Mouse (Mus musculus) stomach, embryonic 16.5 days (tissue): ENCODE measurements at regions not wholly inside any gene's neighbourhood (a gene's known extent, or its start where the extent isn't known, plus 50 kb on each side); places are given as distances from the start of the nearest gene placed in this dataset.

Experiments
- ATAC-seq: fragments of 200-750 bp; cut with Nextera tagmentation; 2 replicates; pipeline ENCODE4 v1.8.0; 2017; ENCODE audit warnings: moderate number of reproducible peaks, moderate TSS enrichment; ENCODE audit not compliant: insufficient read depth, low FRiP score
- H3K27ac ChIP-seq: fragments of 300-500 bp; sonication (generic); 2 replicates; pipeline ENCODE4 v1.5.1; 2014; ENCODE audit warnings: low read length
- H3K27me3 ChIP-seq: fragments of 300-500 bp; sonication (generic); 2 replicates; pipeline ENCODE4 v1.6.1; 2014; ENCODE audit warnings: low read length, control low read depth, mixed read lengths; ENCODE audit not compliant: control insufficient read depth, insufficient read depth
- H3K36me3 ChIP-seq: fragments of 300-500 bp; sonication (generic); 2 replicates; pipeline ENCODE4 v1.6.1; 2014; ENCODE audit warnings: low read length; ENCODE audit not compliant: control insufficient read depth, insufficient read depth
- H3K4me1 ChIP-seq: fragments of 300-500 bp; sonication (generic); 2 replicates; pipeline ENCODE4 v1.6.1; 2014; ENCODE audit warnings: low read length, control low read depth, mixed read lengths; ENCODE audit not compliant: control insufficient read depth, insufficient read depth
- H3K4me2 ChIP-seq: fragments of 300-500 bp; sonication (generic); 2 replicates; pipeline ENCODE4 v1.6.1; 2014; ENCODE audit warnings: low read depth, low read length, mixed read lengths
- H3K4me3 ChIP-seq: fragments of 300-500 bp; sonication (generic); replicated peaks from 2 replicates; pipeline ENCODE4 v1.5.1; 2014; ENCODE audit warnings: mild to moderate bottlenecking, low read length
- H3K9ac ChIP-seq: fragments of 300-500 bp; sonication (generic); 2 replicates; pipeline ENCODE4 v1.6.1; 2014; ENCODE audit warnings: low read length
- H3K9me3 ChIP-seq: fragments of 300-500 bp; sonication (generic); replicated peaks from 2 replicates; pipeline ENCODE4 v1.6.1; 2016; ENCODE audit warnings: low read length, control low read depth; ENCODE audit not compliant: control insufficient read depth
- whole genome bisulfite sequencing: fragments of 180-500 bp; shearing (Covaris S2); extraction: QIAGEN DNeasy Blood & Tissue Kit; methylation state at CpG from one replicate; pipeline ENCODE4 v1.1.7; 2014; 5-methylcytosine and 5-hydroxymethylcytosine counted together

- H3K36me3 ChIP-seq, result no peaks in the 10 kb centered on the region
- H3K4me2 ChIP-seq, result no peak overlapping the region
- H3K27ac ChIP-seq, result no peak overlapping the region
- H3K4me3 ChIP-seq, result no peak overlapping the region
- WGBS, result 62% methylated on average over 5 of the region's 5 CpGs
- H3K9me3 ChIP-seq, result 0 out of 2 replicates have a peak, but pooled peaks cover 3% of the 10 kb centered on the region
- H3K9ac ChIP-seq, result no peak overlapping the region
- no peaks in the 10 kb centered on the region for H3K27me3 ChIP-seq
- ATAC-seq, result no peak
- no peaks in the 10 kb centered on the region for H3K4me1 ChIP-seq
Observed at GRCm38 (mm10) chr3:39211670-39212069, 324.9 kb downstream of the Fat4 start.

DNA sequence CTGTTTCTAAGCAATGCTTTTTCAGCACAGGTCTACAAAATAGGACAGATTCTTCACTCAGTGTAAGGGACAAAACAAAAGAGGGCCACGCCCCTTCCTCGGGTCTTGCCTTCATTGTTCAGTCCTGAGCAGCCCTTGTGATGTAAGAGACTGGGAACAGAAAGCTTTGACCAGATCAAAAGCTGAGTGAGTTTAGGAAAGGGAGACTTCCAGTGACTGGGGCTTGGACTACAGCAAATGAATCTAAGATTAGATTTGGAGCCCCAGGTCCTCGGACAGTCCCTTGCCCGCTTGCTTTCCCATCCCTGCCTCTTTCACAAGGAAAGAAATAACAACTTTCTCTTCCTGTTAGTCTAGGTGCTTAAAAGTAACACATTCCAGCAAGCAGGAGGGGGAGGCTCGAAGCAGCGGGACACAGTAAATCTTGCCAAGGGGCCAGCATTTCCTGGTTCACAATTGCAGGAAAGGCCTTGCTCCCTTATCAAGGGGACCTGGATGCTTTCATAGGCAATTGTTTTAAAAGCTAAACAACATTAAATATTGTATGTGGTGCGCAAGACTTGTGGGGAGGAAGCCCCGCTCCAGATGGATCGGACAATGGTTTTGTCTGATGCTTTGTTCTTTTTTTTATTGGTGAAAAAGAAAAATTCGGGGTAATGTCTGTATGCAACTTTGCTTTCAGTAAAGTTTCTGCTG, 333.4 kb downstream of the Fat4 start:
- Histone ChIP-seq H3K4me3 (no peak overlapping the region), H3K27ac (peak overlapping the region; percentile 26; the same call in 1 of the 2 replicates), H3K9ac (no peak overlapping the region), H3K9me3 (0 out of 2 replicates have a peak, but pooled peaks cover 2% of the 10 kb centered on the region), H3K4me2 (0 out of 2 replicates have a peak overlapping the region, but pooled peaks have one; percentile 10), H3K36me3 (no peaks in the 10 kb centered on the region), H3K27me3 (no peaks in the 10 kb centered on the region), H3K4me1 (no peaks in the 10 kb centered on the region; the same call in 1 of the 2 replicates)
- WGBS, result 54% methylated on average over 10 of the region's 10 CpGs
- ATAC-seq, result no peak

DNA sequence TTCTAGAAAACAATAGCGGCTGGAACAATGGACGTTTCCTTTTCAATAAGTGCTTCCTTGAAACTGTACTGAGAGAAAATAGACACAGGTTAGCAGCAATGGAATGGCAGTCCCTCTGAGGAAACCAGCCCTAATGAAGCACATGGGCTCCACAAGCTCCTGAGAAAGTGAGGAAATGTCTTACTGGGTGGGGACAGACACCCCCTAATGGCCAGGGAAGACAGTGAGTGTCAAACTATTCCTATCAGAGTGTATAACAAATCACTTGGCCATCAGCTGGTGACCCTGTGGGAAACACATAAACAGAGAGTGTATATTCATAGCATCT, 333.9 kb downstream of the Fat4 start:
- H3K4me3 ChIP-seq, result no peak overlapping the region
- H3K36me3 ChIP-seq, result no peaks in the 10 kb centered on the region
- H3K4me2 ChIP-seq, result no peak overlapping the region
- 63% methylated on average over 2 of the region's 2 CpGs for WGBS
- ATAC-seq, result no peak
- no peaks in the 10 kb centered on the region for H3K27me3 ChIP-seq
- no peak overlapping the region for H3K9ac ChIP-seq
- H3K9me3 ChIP-seq, result no peaks in the 10 kb centered on the region
- no peaks in the 10 kb centered on the region; the same call in 1 of the 2 replicates for H3K4me1 ChIP-seq
- H3K27ac ChIP-seq, result no peak overlapping the region

GRCm38 (mm10) chr3:39222059-39222458, 335.3 kb downstream of the Fat4 start:
- 48% methylated on average over 4 of the region's 4 CpGs for WGBS
- peak; percentile 76 for ATAC-seq
- no peaks in the 10 kb centered on the region for H3K9me3 ChIP-seq

DNA sequence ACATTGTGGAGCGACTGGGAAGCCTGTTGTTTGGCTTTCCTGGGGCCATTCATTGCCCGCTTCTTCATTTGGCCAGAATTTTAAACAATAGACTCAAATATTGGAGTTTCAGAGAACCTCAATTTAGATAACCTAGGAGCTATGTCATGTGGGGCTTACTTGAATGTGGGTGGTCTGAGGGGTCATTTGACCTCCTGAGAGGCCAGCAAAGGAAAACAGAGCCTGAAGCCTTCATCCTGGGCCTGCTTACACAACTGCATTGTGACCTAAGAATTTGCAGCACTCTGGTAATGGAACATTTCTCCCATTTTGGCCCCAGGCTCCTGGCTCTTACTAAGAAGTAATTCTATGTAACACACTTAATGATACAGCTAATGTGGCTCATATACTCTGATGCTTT, 348.2 kb downstream of the Fat4 start:
- Histone ChIP-seq H3K4me2 (no peak overlapping the region), H3K9ac (no peak overlapping the region), H3K27ac (no peak overlapping the region), H3K27me3 (no peaks in the 10 kb centered on the region), H3K9me3 (no peaks in the 10 kb centered on the region), H3K36me3 (no peaks in the 10 kb centered on the region), H3K4me3 (no peak overlapping the region), H3K4me1 (no peaks in the 10 kb centered on the region)
- no peak for ATAC-seq
- WGBS, result 52% methylated on average over 2 of the region's 2 CpGs

More at GRCm38 (mm10) chr3:39222059-39222458, 335.3 kb downstream of the Fat4 start:
- no peak overlapping the region for H3K27ac ChIP-seq
- no peaks in the 10 kb centered on the region for H3K36me3 ChIP-seq
- H3K27me3 ChIP-seq, result no peaks in the 10 kb centered on the region
- H3K4me2 ChIP-seq, result no peak overlapping the region
- H3K4me1 ChIP-seq, result no peaks in the 10 kb centered on the region; the same call in 1 of the 2 replicates
- no peak overlapping the region for H3K9ac ChIP-seq
- H3K4me3 ChIP-seq, result no peak overlapping the region

GRCm38 (mm10) chr3:39248712-39249111, 362.0 kb downstream of the Fat4 start:
- Histone ChIP-seq H3K4me3 (no peak overlapping the region), H3K27me3 (no peaks in the 10 kb centered on the region), H3K4me1 (0 out of 2 replicates have a peak, but pooled peaks cover 7% of the 10 kb centered on the region), H3K27ac (no peak overlapping the region), H3K9ac (no peak overlapping the region), H3K36me3 (no peaks in the 10 kb centered on the region), H3K9me3 (no peaks in the 10 kb centered on the region), H3K4me2 (no peak overlapping the region)
- 55% methylated on average over 4 of the region's 4 CpGs for WGBS
- no peak for ATAC-seq

DNA sequence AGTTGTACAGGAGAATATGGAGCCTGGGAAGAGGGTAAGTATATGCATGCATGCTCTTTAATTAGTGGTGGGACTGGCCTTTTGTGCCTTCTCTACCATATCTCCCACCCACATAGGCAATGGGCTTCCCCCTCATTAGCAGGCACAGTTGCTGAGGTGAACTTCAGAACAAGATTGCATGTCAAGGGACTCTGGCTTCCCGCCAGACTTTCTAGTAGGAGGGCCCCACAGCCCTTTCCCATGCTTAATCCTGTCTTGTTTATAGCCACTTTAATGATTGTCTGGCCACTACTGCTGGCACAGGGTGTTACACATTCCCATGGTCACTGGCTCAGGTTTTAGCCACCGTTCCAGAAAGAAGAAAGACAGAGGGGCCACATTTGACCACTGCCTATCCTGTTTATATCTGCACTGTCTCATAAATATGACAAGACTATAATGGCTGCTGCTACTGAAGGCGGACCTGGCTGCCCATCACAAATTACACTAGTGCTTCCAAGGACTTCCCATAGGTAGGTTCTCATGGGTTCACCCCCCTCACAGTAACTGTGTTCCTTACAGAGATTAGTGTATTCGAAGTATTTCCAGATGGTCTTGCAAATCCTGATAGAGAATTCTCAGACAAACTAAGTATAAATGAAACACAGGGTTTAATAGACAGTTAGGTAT, 362.6 kb downstream of the Fat4 start:
- Histone ChIP-seq H3K9me3 (no peaks in the 10 kb centered on the region), H3K4me3 (no peak overlapping the region), H3K9ac (no peak overlapping the region), H3K4me2 (no peak overlapping the region), H3K27ac (no peak overlapping the region), H3K4me1 (0 out of 2 replicates have a peak, but pooled peaks cover 7% of the 10 kb centered on the region), H3K36me3 (no peaks in the 10 kb centered on the region), H3K27me3 (no peaks in the 10 kb centered on the region)
- ATAC-seq, result no peak
- 48% methylated on average over 4 of the region's 4 CpGs for WGBS

GRCm38 (mm10) chr3:39253076-39253475, 366.3 kb downstream of the Fat4 start:
- Histone ChIP-seq H3K9ac (no peak overlapping the region), H3K4me2 (no peak overlapping the region), H3K4me3 (no peak overlapping the region), H3K27ac (no peak overlapping the region), H3K36me3 (no peaks in the 10 kb centered on the region), H3K9me3 (no peaks in the 10 kb centered on the region), H3K4me1 (0 out of 2 replicates have a peak, but pooled peaks cover 7% of the 10 kb centered on the region), H3K27me3 (no peaks in the 10 kb centered on the region)
- no peak for ATAC-seq
- 90% methylated on average over 1 of the region's 1 CpGs for WGBS

GRCm38 (mm10) chr3:39264671-39265430, 378.1 kb downstream of the Fat4 start:
- Histone ChIP-seq H3K36me3 (no peaks in the 10 kb centered on the region), H3K4me2 (no peak overlapping the region), H3K4me1 (no peaks in the 10 kb centered on the region), H3K9ac (no peak overlapping the region), H3K27me3 (no peaks in the 10 kb centered on the region), H3K27ac (no peak overlapping the region), H3K9me3 (no peaks in the 10 kb centered on the region), H3K4me3 (no peak overlapping the region)
- WGBS, result 73% methylated on average over 2 of the region's 2 CpGs
- ATAC-seq, result no peak
